Mouse (Mus musculus) ES-CJ7 (cell line): ENCODE results near the gene Col1a2.

Experiments used
- DNase-seq: peaks from one replicate; pipeline ENCODE4 v3.0.0; 2011; ENCODE audit warnings: low read depth, low spot score

Col1a2 gene

GRCm38 (mm10) chr6:4587946-4588345, 83.3 kb downstream of the Col1a2 start:
- DNase-seq: no peak

DNA sequence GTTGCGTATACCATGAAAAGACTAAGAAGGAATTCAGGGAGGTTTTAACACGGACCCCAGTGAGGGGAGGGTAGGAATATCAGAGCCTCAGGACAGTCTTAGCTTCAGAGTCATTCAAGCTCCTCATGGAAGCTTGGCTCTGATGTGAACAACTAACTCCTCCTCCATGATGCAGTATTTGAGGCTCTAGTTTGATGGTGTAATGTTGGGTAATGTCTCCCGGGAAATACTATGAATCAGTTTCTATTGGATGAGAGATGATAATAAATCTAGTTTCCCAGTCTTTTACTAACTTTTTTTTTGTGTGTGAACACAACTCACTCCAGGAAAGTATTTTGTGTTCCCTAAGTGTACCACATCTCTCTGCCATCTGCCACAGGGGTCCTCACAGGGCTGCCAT, 84.1 kb downstream of the Col1a2 start:
- DNase-seq: no peak

- DNase-seq: no peak
Measured at GRCm38 (mm10) chr6:4590089-4590488, 85.5 kb downstream of the Col1a2 start.
